Mouse (Mus musculus) frontal cortex, postnatal 36 days (tissue): ENCODE measurements at regions not wholly inside any gene's neighbourhood (a gene's known extent, or its start where the extent isn't known, plus 50 kb on each side); places are given as distances from the start of the nearest gene placed in this dataset.
"Not testable (repeated sequence)": the region's sequence is repeated elsewhere in the genome, so short reads cannot be mapped to it uniquely, and the experiment has no call there.

Source experiments
- DNase-seq, 2 experiments: peaks; one replicate each; pipeline ENCODE4 v3.0.0; 2022; ENCODE audit warnings: low spot score in 2 of 2

- no peak for DNase-seq
Observed at GRCm38 (mm10) chr12:77854281-77855075, 339.6 kb upstream of the Gm6657 start.

- no peak for DNase-seq
Observed at GRCm38 (mm10) chr12:77855796-77856195, 338.2 kb upstream of the Gm6657 start.

- DNase-seq = no peak
Observed at GRCm38 (mm10) chr12:77857281-77857680, 336.8 kb upstream of the Gm6657 start.

- DNase-seq = no peak
Observed at GRCm38 (mm10) chr12:77860769-77861557, 333.1 kb upstream of the Gm6657 start.

GRCm38 (mm10) chr12:77867947-77868495 is 326.0 kb upstream of the Gm6657 start:
- DNase-seq = no peak

GRCm38 (mm10) chr12:77869296-77869695 is 324.7 kb upstream of the Gm6657 start:
- no peak for DNase-seq

GRCm38 (mm10) chr12:77887335-77887734 is 306.7 kb upstream of the Gm6657 start:
- DNase-seq = no peak

GRCm38 (mm10) chr12:77891452-77891851 is 302.6 kb upstream of the Gm6657 start:
- DNase-seq = no peak

GRCm38 (mm10) chr12:77894238-77894637 is 299.8 kb upstream of the Gm6657 start:
- DNase-seq = no peak

- no peak for DNase-seq
Observed at GRCm38 (mm10) chr12:77895508-77895907, 298.5 kb upstream of the Gm6657 start.

GRCm38 (mm10) chr12:77898974-77899373 is 295.1 kb upstream of the Gm6657 start:
- not testable (repeated sequence) for DNase-seq

- DNase-seq = no peak
Observed at GRCm38 (mm10) chr12:77901254-77901653, 292.8 kb upstream of the Gm6657 start.

- DNase-seq = no peak
Observed at GRCm38 (mm10) chr12:77912863-77913554, 281.0 kb upstream of the Gm6657 start.

GRCm38 (mm10) chr12:77928729-77929128 is 265.3 kb upstream of the Gm6657 start:
- no peak for DNase-seq

- DNase-seq = no peak
Observed at GRCm38 (mm10) chr12:77929571-77929970, 264.5 kb upstream of the Gm6657 start.

GRCm38 (mm10) chr12:77943960-77944359 is 250.1 kb upstream of the Gm6657 start:
- no peak for DNase-seq

GRCm38 (mm10) chr12:77949474-77950017 is 244.5 kb upstream of the Gm6657 start:
- peak; percentile 38 to 48 for DNase-seq

- DNase-seq = no peak
Observed at GRCm38 (mm10) chr12:77952492-77952891, 241.6 kb upstream of the Gm6657 start.

- DNase-seq = no peak
Observed at GRCm38 (mm10) chr12:77962631-77963030, 231.4 kb upstream of the Gm6657 start.

- no peak for DNase-seq
Observed at GRCm38 (mm10) chr12:77968543-77968942, 225.5 kb upstream of the Gm6657 start.

- no peak for DNase-seq
Observed at GRCm38 (mm10) chr12:77970026-77970425, 224.0 kb upstream of the Gm6657 start.

- peak in 1 of 2 experiments; percentile 14 for DNase-seq
Observed at GRCm38 (mm10) chr12:77972165-77972564, 221.9 kb upstream of the Gm6657 start.
